Mouse (Mus musculus) heart, adult 2 months (tissue): ENCODE measurements around the gene Samd4b.

Experiments used
- EP300 ChIP-seq: fragments of 200-500 bp; IDR thresholded peaks from 2 replicates; pipeline ENCODE4 v1.6.1; 2011; ENCODE audit warnings: low read depth, low read length, control low read depth; ENCODE audit not compliant: insufficient read depth
- POLR2A ChIP-seq: fragments of 200-500 bp; IDR thresholded peaks from 2 replicates; pipeline ENCODE4 v1.6.1; 2011; ENCODE audit warnings: mild to moderate bottlenecking, low read depth, low read length, control low read depth; ENCODE audit not compliant: insufficient read depth

DNA sequence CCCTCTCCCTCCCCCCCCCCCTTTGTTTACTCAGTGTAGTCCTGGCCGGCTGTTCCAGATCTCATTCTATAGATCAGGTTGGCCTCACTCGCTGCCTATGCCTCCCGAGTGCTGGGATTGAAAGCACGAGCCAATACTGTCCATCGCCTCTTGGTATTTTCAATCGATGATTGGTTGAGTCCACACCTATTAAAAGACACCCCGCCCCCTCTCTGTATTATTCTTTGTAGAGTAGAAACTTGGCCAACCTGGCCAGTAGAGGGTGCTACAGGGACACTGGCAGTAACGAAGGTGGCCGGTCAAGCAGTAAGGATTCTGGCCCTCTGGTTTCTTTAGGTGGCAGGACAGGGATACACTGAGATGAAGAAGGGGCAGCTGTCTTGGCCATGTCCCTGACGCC is 107.5 kb downstream of the Samd4b start:
- TF ChIP-seq POLR2A = no peak
- no peak for TF ChIP-seq EP300
